Mouse (Mus musculus) cerebellum, postnatal 25 days (tissue): ENCODE data around the gene Ssty2.
"Not testable (repeated sequence)": the region's sequence is repeated elsewhere in the genome, so short reads cannot be mapped to it uniquely, and the experiment has no call there.

Experiments
- DNase-seq, 2 experiments: peaks; one replicate each; pipeline ENCODE4 v3.0.0; 2021; ENCODE audit warnings: mixed read lengths in 2 of 2

The Ssty2 gene

GRCm38 (mm10) chrY:67047972-67048371 lies at the start of gene Ssty2:
Gene Ssty2 (minus strand): TSS chrY:67048072.
- DNase-seq = not testable (repeated sequence)
